Mouse (Mus musculus): Measurements from ENCODE around the gene Lsp1. TPM values are rescaled to one million over a fixed set of nuclear protein-coding genes. Genes with fewer than 3 reads are reported as not detected.

Gene Lsp1
- total RNA-seq, 1 experiment, result 13.7 TPM

DNA sequence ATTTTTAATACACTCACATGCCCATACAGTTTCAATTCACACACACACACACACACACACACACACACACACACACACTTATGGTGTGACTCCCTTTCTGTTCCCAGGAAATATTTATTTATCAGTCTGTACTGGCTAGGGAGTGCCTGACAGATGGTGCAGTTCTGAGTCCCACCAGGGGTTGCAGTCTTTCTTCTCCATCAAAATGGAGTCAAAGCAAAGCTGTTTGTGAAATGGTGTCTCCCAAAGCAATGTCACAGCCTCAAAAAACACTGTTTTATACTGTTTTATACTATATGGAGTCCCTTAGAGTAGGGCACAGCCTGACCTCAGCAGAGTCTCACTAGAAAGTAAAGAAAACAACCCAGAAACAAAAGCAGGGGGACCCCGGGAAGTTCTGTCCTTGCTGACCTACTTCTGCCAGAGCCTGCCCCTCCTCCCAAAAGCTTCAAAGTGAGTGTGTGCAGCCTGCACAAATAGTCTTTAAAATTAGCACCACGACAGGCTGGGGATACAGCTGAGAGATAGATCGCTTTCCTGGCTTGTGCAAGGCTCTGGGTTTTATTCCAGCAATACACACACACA lies 3.3 kb upstream of the Lsp1 start:
- in situ Hi-C loops (cut with MboI; ENCODE audit: low sequenced_read_pairs in 2 of 2, unreplicated experiment in 2 of 2), result no loop called here
- Histone ChIP-seq H3K9ac (ENCODE audit: insufficient read depth, low read depth, low read length, poor library complexity, severe bottlenecking) (no peak overlapping the region), H3K9me3 (ENCODE audit: control insufficient read depth, insufficient read depth, low read depth, low read length) (no peaks in the 10 kb centered on the region), H3K4me1 (ENCODE audit: control insufficient read depth in 2 of 2, insufficient read depth in 2 of 2, low read length in 2 of 2, poor library complexity in 1 of 2) (no peaks in the 10 kb centered on the region), H3K36me3 (ENCODE audit: control insufficient read depth, insufficient read depth, low read length, poor library complexity, severe bottlenecking) (no peaks in the 10 kb centered on the region), H3K27ac (ENCODE audit: insufficient read depth, low read depth, low read length, poor library complexity, severe bottlenecking) (no peak overlapping the region), H3K4me3 (ENCODE audit: insufficient read depth in 1 of 2, low read depth in 1 of 2, low read length in 2 of 2, poor library complexity in 1 of 2, severe bottlenecking in 1 of 2) (no peak overlapping the region)
- TF ChIP-seq CHD2 (IDR thresholded peaks at IDR 0.05; ENCODE audit: low read depth, low read length) (no peak), ZNF384 (IDR thresholded peaks at IDR 0.05; ENCODE audit: low read depth, low read length) (no peak), HCFC1 (IDR thresholded peaks at IDR 0.05; ENCODE audit: borderline replicate concordance, insufficient read depth, low read length) (no peak), ZC3H11A (IDR thresholded peaks at IDR 0.05; ENCODE audit: borderline replicate concordance, low read depth, low read length) (no peak), MAFK (IDR thresholded peaks at IDR 0.05; ENCODE audit: insufficient read depth, low read depth, low read length) (no peak)
- DNase-seq (ENCODE audit: low read depth, low spot score), result no peak

DNA sequence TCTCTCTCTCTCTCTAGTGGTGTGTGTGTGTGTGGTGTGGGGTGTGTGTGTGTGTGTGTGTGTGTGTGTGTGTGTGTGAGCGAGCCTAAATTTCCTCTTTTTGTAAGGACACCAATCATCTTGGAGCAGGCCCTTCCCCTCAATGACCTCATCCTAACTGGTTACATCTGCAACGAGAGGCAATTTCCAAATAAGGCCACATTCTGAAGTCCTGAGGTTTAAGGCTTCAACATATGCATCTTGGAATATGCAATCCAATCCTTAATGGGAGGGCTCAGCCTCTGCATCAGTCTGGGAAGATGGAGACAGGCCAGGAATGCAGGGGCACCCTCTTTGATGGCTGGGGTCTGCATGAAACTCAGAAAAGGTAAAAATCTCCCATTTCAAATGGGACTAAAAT lies 2.6 kb upstream of the Lsp1 start:
- Histone ChIP-seq H3K27ac (ENCODE audit: insufficient read depth, low read depth, low read length, poor library complexity, severe bottlenecking) (no peak overlapping the region), H3K9ac (ENCODE audit: insufficient read depth, low read depth, low read length, poor library complexity, severe bottlenecking) (no peak overlapping the region), H3K4me3 (ENCODE audit: insufficient read depth in 1 of 2, low read depth in 1 of 2, low read length in 2 of 2, poor library complexity in 1 of 2, severe bottlenecking in 1 of 2) (no peak overlapping the region), H3K36me3 (ENCODE audit: control insufficient read depth, insufficient read depth, low read length, poor library complexity, severe bottlenecking) (no peaks in the 10 kb centered on the region), H3K4me1 (ENCODE audit: control insufficient read depth in 2 of 2, insufficient read depth in 2 of 2, low read length in 2 of 2, poor library complexity in 1 of 2) (no peaks in the 10 kb centered on the region), H3K9me3 (ENCODE audit: control insufficient read depth, insufficient read depth, low read depth, low read length) (no peaks in the 10 kb centered on the region)
- no peak for TF ChIP-seq MAFK (IDR thresholded peaks at IDR 0.05; ENCODE audit: insufficient read depth, low read depth, low read length)
- no peak for TF ChIP-seq CHD2 (IDR thresholded peaks at IDR 0.05; ENCODE audit: low read depth, low read length)
- TF ChIP-seq ZNF384 (IDR thresholded peaks at IDR 0.05; ENCODE audit: low read depth, low read length), result no peak
- no peak for TF ChIP-seq HCFC1 (IDR thresholded peaks at IDR 0.05; ENCODE audit: borderline replicate concordance, insufficient read depth, low read length)
- TF ChIP-seq ZC3H11A (IDR thresholded peaks at IDR 0.05; ENCODE audit: borderline replicate concordance, low read depth, low read length), result no peak
- DNase-seq (ENCODE audit: low read depth, low spot score), result no peak
- in situ Hi-C loops (cut with MboI; ENCODE audit: low sequenced_read_pairs in 2 of 2, unreplicated experiment in 2 of 2), result no loop called here

DNA sequence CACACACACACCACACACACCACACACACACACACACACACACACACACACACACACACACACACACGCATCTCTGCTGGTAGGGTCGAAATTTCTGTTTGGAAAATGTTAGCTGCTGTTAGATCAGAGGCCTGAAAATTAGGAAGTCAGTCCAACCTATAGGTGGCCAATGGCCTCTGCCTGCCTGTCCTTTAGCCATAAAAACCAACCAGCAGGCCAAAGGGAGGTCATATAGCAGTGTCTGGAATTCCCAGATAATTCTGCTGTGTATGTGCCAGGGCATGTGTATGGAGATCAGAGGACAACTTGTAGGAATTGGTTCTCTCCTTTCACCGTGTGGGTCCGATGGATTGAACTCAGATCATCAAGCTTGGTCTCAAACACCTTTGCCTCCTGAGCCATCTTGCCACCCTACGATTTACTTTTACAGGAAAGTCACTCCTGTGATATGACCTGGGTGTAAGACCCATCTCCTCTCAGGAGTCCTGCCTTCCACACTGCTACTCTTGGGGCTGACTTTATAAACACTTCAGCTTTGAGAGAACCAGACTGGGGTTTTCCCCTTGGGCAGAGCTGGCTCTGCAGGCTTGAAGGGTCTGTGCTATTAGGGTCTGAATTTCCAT lies 1.8 kb upstream of the Lsp1 start:
- H3K4me1 ChIP-seq (ENCODE audit: control insufficient read depth in 2 of 2, insufficient read depth in 2 of 2, low read length in 2 of 2, poor library complexity in 1 of 2), result no peaks in the 10 kb centered on the region
- no peak for DNase-seq (ENCODE audit: low read depth, low spot score)
- H3K36me3 ChIP-seq (ENCODE audit: control insufficient read depth, insufficient read depth, low read length, poor library complexity, severe bottlenecking), result no peaks in the 10 kb centered on the region
- no peaks in the 10 kb centered on the region for H3K9me3 ChIP-seq (ENCODE audit: control insufficient read depth, insufficient read depth, low read depth, low read length)
- H3K9ac ChIP-seq (ENCODE audit: insufficient read depth, low read depth, low read length, poor library complexity, severe bottlenecking), result no peak overlapping the region
- TF ChIP-seq MAFK (IDR thresholded peaks at IDR 0.05; ENCODE audit: insufficient read depth, low read depth, low read length) (no peak), ZC3H11A (IDR thresholded peaks at IDR 0.05; ENCODE audit: borderline replicate concordance, low read depth, low read length) (no peak), ZNF384 (IDR thresholded peaks at IDR 0.05; ENCODE audit: low read depth, low read length) (no peak), HCFC1 (IDR thresholded peaks at IDR 0.05; ENCODE audit: borderline replicate concordance, insufficient read depth, low read length) (no peak), CHD2 (IDR thresholded peaks at IDR 0.05; ENCODE audit: low read depth, low read length) (no peak)
- no peak overlapping the region for H3K27ac ChIP-seq (ENCODE audit: insufficient read depth, low read depth, low read length, poor library complexity, severe bottlenecking)
- in situ Hi-C loops (cut with MboI; ENCODE audit: low sequenced_read_pairs in 2 of 2, unreplicated experiment in 2 of 2), result no loop called here
- H3K4me3 ChIP-seq (ENCODE audit: insufficient read depth in 1 of 2, low read depth in 1 of 2, low read length in 2 of 2, poor library complexity in 1 of 2, severe bottlenecking in 1 of 2), result no peak overlapping the region

DNA sequence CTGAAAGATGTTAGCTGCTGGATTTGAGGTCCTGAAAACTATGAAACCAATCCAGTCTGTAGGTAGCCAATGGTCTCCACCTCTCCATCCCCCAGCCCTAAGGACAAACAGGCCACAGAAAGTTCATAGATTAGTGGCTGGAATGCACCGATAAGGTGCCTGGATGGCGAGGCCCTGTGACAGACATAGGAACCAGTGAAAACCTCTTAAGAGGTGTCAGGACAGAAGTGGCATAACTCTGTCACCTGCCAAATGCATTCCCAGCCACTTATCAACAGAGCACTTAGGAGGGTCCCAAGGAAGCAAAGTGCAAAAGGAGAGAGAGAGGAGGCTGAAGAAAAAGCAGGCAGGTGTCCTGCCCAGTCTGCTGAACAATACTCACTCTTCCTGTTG lies 1.3 kb upstream of the Lsp1 start:
- Histone ChIP-seq H3K4me3 (ENCODE audit: insufficient read depth in 1 of 2, low read depth in 1 of 2, low read length in 2 of 2, poor library complexity in 1 of 2, severe bottlenecking in 1 of 2) (no peak overlapping the region), H3K27ac (ENCODE audit: insufficient read depth, low read depth, low read length, poor library complexity, severe bottlenecking) (no peak overlapping the region), H3K36me3 (ENCODE audit: control insufficient read depth, insufficient read depth, low read length, poor library complexity, severe bottlenecking) (no peaks in the 10 kb centered on the region), H3K9ac (ENCODE audit: insufficient read depth, low read depth, low read length, poor library complexity, severe bottlenecking) (no peak overlapping the region), H3K4me1 (ENCODE audit: control insufficient read depth in 2 of 2, insufficient read depth in 2 of 2, low read length in 2 of 2, poor library complexity in 1 of 2) (no peaks in the 10 kb centered on the region), H3K9me3 (ENCODE audit: control insufficient read depth, insufficient read depth, low read depth, low read length) (no peaks in the 10 kb centered on the region)
- in situ Hi-C loops (cut with MboI; ENCODE audit: low sequenced_read_pairs in 2 of 2, unreplicated experiment in 2 of 2), result no loop called here
- TF ChIP-seq ZNF384 (IDR thresholded peaks at IDR 0.05; ENCODE audit: low read depth, low read length) (no peak), HCFC1 (IDR thresholded peaks at IDR 0.05; ENCODE audit: borderline replicate concordance, insufficient read depth, low read length) (no peak), MAFK (IDR thresholded peaks at IDR 0.05; ENCODE audit: insufficient read depth, low read depth, low read length) (no peak), ZC3H11A (IDR thresholded peaks at IDR 0.05; ENCODE audit: borderline replicate concordance, low read depth, low read length) (no peak), CHD2 (IDR thresholded peaks at IDR 0.05; ENCODE audit: low read depth, low read length) (no peak)
- no peak for DNase-seq (ENCODE audit: low read depth, low spot score)

Data from ES-E14 (cell line).